Mouse (Mus musculus): ENCODE data around the gene Lrig1.

Lrig1 gene

DNA sequence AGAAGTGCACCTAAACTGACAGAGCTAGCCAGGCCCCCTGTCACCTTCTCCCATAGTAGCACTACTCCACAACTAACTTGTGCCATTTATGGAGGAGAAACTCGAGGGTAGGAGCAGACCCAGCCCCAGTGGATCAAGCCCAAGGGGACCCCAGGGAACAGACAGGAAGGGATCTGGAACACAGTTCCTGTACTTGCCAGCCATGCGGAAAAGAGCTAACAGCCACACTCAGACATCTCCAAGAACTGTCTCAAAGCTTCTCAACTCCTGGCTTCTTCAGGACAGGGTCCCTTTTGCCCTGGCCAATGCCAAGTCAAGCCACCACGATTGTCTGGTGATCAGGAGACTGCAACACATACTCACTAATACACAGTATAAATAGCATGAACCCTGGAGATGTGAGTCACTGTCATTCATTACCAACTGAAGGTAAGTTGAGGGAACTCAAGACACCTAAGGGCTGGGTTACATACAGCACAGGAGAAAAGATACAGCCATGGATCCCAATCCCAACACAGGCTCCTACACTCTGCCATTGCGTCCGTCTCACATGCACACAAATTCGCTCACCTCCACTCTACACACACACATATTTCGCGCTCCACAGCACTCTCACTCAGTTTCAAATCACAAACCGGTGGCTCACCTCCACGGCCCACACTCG, 1.3 kb downstream of the Lrig1 start:
- DNase-seq (ENCODE audit: low spot score in 2 of 2), result no peak

GRCm38 (mm10) chr6:94697423-94697822, 2.5 kb downstream of the Lrig1 start:
- DNase-seq (ENCODE audit: low spot score in 2 of 2), result no peak

- DNase-seq (ENCODE audit: low spot score in 2 of 2), result no peak
Measured at GRCm38 (mm10) chr6:94696182-94697080, 3.5 kb downstream of the Lrig1 start.

GRCm38 (mm10) chr6:94695121-94695930, 4.6 kb downstream of the Lrig1 start:
- DNase-seq (ENCODE audit: low spot score in 2 of 2), result no peak

DNA sequence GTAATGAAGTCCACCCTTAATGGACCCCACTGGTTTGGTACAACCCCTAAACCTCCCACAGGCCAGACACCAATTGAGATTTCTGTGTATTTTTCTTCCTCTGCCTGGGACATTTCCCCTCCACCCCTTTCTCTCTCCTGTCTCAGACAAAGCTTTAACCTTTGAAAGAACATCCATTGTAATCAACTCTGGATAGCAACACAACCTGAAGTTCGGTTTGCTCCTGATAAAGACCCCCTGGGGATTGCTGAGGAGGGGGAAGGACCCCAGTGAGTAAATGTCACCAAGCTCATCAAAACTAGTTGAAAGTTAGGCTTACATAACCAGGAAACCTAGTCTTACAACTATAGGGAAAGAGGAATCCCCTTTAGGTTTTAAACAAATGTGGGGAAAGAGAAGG, 5.5 kb downstream of the Lrig1 start:
- DNase-seq (ENCODE audit: low spot score in 2 of 2), result no peak

DNA sequence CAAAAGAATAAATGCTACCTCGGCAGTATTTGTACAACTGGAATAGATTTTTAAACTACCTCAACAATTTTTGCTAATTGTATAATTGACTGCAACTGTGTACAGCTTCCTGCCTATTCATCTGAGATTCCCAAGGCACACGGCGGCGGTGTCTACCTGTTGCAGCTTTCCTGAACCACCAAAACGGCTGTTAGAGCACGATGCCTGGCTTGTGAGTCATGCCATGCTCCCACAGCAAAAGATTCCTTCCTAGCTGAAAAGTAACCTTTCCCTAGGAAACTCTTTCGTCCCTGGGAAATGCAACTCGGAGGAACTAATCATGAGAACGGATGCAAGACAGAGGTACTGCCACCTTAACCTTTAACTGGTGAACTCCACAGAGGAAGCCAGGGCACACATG, 6.9 kb downstream of the Lrig1 start:
- DNase-seq (ENCODE audit: low spot score in 2 of 2), result no peak

GRCm38 (mm10) chr6:94692003-94692402, 8.0 kb downstream of the Lrig1 start:
- DNase-seq (ENCODE audit: low spot score in 2 of 2), result no peak

- no peak for DNase-seq (ENCODE audit: low spot score in 2 of 2)
Measured at GRCm38 (mm10) chr6:94690247-94690646, 9.7 kb downstream of the Lrig1 start.

GRCm38 (mm10) chr6:94688722-94689121, 11.2 kb downstream of the Lrig1 start:
- DNase-seq (ENCODE audit: low spot score in 2 of 2), result no peak

- no peak for DNase-seq (ENCODE audit: low spot score in 2 of 2)
Measured at GRCm38 (mm10) chr6:94686048-94686447, 13.9 kb downstream of the Lrig1 start.

GRCm38 (mm10) chr6:94685611-94686010, 14.3 kb downstream of the Lrig1 start:
- DNase-seq (ENCODE audit: low spot score in 2 of 2), result no peak

GRCm38 (mm10) chr6:94684844-94685557, 15.0 kb downstream of the Lrig1 start:
- no peak for DNase-seq (ENCODE audit: low spot score in 2 of 2)

DNA sequence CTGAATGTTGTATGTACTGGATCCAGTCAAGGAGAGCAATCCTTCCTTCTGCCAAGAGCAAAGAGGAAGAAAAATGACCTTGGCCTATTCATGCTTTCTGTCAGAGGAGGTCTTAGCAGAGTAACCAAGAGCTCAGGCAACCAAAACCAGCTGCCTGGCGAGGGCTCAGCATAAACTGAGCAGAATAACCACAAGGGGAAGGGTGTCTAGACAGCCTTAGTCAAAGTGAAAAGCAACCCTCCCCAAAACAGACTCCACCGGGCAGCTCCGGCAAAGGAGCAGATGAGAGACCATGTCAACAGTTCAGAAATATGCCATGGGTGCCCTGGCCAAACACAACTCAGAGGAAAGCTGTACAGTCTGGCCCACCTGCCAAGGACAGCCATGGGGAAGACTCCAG, 16.3 kb downstream of the Lrig1 start:
- no peak for DNase-seq (ENCODE audit: low spot score in 2 of 2)

GRCm38 (mm10) chr6:94682270-94682618, 17.7 kb downstream of the Lrig1 start:
- no peak for DNase-seq (ENCODE audit: low spot score in 2 of 2)

DNA sequence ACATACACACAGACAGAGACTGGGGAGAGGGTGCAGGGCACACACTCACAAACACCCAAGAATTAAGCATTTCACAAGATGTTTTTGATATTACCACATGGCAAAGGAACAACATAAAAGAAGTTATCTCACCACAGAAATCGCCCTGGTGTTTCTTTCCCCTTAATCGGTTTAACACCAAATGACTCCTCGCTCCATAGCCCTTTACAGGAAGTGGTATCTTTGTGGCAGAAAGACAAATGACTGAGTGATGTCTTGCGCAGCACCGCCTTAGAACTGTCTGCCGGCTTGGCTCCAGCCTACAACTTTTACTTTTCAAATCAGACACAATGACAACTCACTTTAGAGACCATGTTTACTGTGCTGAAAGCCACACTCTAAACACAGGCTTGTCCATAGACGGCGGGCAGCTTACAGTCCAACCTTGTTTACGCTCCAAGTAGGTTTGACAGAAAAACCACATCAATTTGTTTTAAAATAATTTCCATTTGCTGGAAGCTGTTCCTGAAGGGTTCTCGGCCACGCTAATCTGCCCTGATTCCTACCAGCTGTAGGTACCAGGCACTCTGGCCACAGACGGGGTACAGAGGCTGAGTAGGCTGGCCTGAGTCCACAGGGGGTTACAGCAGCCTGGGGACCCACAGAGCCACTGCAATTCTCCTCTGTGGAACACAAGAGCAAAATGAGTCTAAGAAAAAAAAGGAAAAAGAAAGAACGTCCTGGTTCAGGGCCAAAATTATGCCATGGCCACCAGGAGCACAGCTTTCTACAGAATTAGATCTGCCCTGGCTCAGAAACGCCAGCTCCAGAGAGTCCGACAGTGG, 18.3 kb downstream of the Lrig1 start:
- no peak for DNase-seq (ENCODE audit: low spot score in 2 of 2)

GRCm38 (mm10) chr6:94680760-94681445, 19.1 kb downstream of the Lrig1 start:
- no peak for DNase-seq (ENCODE audit: low spot score in 2 of 2)

DNA sequence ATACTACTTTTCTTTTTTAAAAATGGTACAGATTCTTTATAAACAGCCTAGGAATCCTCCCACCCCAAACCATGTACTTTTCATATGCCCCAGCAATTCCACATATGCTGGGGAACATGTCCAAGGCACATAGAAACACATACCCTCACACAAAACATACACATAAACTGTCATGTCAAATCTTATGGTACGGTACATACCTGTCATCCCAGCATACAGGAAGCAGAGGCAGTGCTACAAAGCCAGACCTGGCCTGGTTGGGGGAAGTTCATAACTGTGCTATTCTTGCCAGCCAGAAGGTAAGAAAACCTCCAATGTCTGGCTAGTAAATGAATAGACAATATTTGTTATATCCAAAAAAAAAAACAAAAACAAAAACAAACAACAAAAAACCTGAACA, 20.7 kb downstream of the Lrig1 start:
- no peak for DNase-seq (ENCODE audit: low spot score in 2 of 2)

GRCm38 (mm10) chr6:94678377-94679164, 21.4 kb downstream of the Lrig1 start:
- DNase-seq (ENCODE audit: low spot score in 2 of 2), result no peak

- DNase-seq (ENCODE audit: low spot score in 2 of 2), result no peak
Measured at GRCm38 (mm10) chr6:94677448-94677847, 22.5 kb downstream of the Lrig1 start.

Data from left cerebral cortex, adult 9 months (tissue).